Mouse (Mus musculus): Measurements from ENCODE around the gene Col24a1. TPM values are rescaled to one million over a fixed set of nuclear protein-coding genes. Genes with fewer than 3 reads are reported as not detected.

Col24a1 gene
- polyA plus RNA-seq, 1 experiment from 2014 or later = 0.39 TPM

GRCm38 (mm10) chr3:145491326-145491725 is 199.1 kb downstream of the Col24a1 start:
- Histone ChIP-seq H3K36me3 (no peaks in the 10 kb centered on the region), H3K4me3 (no peak overlapping the region), H3K4me1 (replicated peaks) (no peaks in the 10 kb centered on the region), H3K9me3 (no peaks in the 10 kb centered on the region), H3K27ac (no peak overlapping the region), H3K27me3 (ENCODE audit: insufficient read depth, poor library complexity, severe bottlenecking) (no peaks in the 10 kb centered on the region)
- DNase-seq (ENCODE audit: low spot score) = no peak
- 73% methylated on average over 3 of the region's 3 CpGs for WGBS

GRCm38 (mm10) chr3:145498127-145498526 is 205.9 kb downstream of the Col24a1 start:
- no peak overlapping the region for H3K27ac ChIP-seq
- DNase-seq (ENCODE audit: low spot score) = no peak
- H3K9me3 ChIP-seq = no peaks in the 10 kb centered on the region
- H3K4me1 ChIP-seq (replicated peaks) = no peaks in the 10 kb centered on the region
- 75% methylated on average over 3 of the region's 3 CpGs for WGBS
- no peak overlapping the region for H3K4me3 ChIP-seq
- no peaks in the 10 kb centered on the region for H3K27me3 ChIP-seq (ENCODE audit: insufficient read depth, poor library complexity, severe bottlenecking)
- no peaks in the 10 kb centered on the region for H3K36me3 ChIP-seq

- WGBS = 91% methylated on average over 6 of the region's 6 CpGs
- DNase-seq (ENCODE audit: low spot score) = no peak
- Histone ChIP-seq H3K4me3 (no peak overlapping the region), H3K27me3 (ENCODE audit: insufficient read depth, poor library complexity, severe bottlenecking) (no peaks in the 10 kb centered on the region), H3K27ac (no peak overlapping the region), H3K9me3 (no peaks in the 10 kb centered on the region), H3K36me3 (no peaks in the 10 kb centered on the region), H3K4me1 (replicated peaks) (no peaks in the 10 kb centered on the region)
These were observed 206.6 kb downstream of the Col24a1 start for GRCm38 (mm10) chr3:145498893-145499292.

GRCm38 (mm10) chr3:145504830-145505229 is 212.6 kb downstream of the Col24a1 start:
- 76% methylated on average over 2 of the region's 2 CpGs for WGBS
- no peaks in the 10 kb centered on the region for H3K27me3 ChIP-seq (ENCODE audit: insufficient read depth, poor library complexity, severe bottlenecking)

GRCm38 (mm10) chr3:145508550-145508949 is 216.3 kb downstream of the Col24a1 start:
- no peak overlapping the region for H3K27ac ChIP-seq
- WGBS = 74% methylated on average over 7 of the region's 7 CpGs
- no peaks in the 10 kb centered on the region for H3K9me3 ChIP-seq
- no peak overlapping the region for H3K4me3 ChIP-seq
- no peak for DNase-seq (ENCODE audit: low spot score)
- no peaks in the 10 kb centered on the region for H3K36me3 ChIP-seq
- H3K27me3 ChIP-seq (ENCODE audit: insufficient read depth, poor library complexity, severe bottlenecking) = no peaks in the 10 kb centered on the region
- no peaks in the 10 kb centered on the region for H3K4me1 ChIP-seq (replicated peaks)

More at GRCm38 (mm10) chr3:145504830-145505229, 212.6 kb downstream of the Col24a1 start:
- H3K9me3 ChIP-seq = no peaks in the 10 kb centered on the region
- no peak overlapping the region for H3K4me3 ChIP-seq
- no peak for DNase-seq (ENCODE audit: low spot score)
- no peaks in the 10 kb centered on the region for H3K36me3 ChIP-seq
- H3K27ac ChIP-seq = no peak overlapping the region
- H3K4me1 ChIP-seq (replicated peaks) = no peaks in the 10 kb centered on the region

GRCm38 (mm10) chr3:145514197-145514596 is 221.9 kb downstream of the Col24a1 start:
- H3K27me3 ChIP-seq (ENCODE audit: insufficient read depth, poor library complexity, severe bottlenecking) = no peaks in the 10 kb centered on the region
- WGBS = 89% methylated on average over 5 of the region's 5 CpGs
- H3K4me1 ChIP-seq (replicated peaks) = no peaks in the 10 kb centered on the region
- no peaks in the 10 kb centered on the region for H3K9me3 ChIP-seq
- no peaks in the 10 kb centered on the region for H3K36me3 ChIP-seq
- no peak overlapping the region for H3K4me3 ChIP-seq
- DNase-seq (ENCODE audit: low spot score) = no peak
- no peak overlapping the region for H3K27ac ChIP-seq

- Histone ChIP-seq H3K4me3 (no peak overlapping the region), H3K9me3 (no peaks in the 10 kb centered on the region)
- WGBS = 71% methylated on average over 7 of the region's 7 CpGs
These were observed 229.3 kb downstream of the Col24a1 start for GRCm38 (mm10) chr3:145521528-145522080.

GRCm38 (mm10) chr3:145522311-145522710 is 230.0 kb downstream of the Col24a1 start:
- H3K36me3 ChIP-seq = no peaks in the 10 kb centered on the region
- no peaks in the 10 kb centered on the region for H3K27me3 ChIP-seq (ENCODE audit: insufficient read depth, poor library complexity, severe bottlenecking)
- no peak for DNase-seq (ENCODE audit: low spot score)
- H3K9me3 ChIP-seq = no peaks in the 10 kb centered on the region
- no peak overlapping the region for H3K4me3 ChIP-seq
- no peaks in the 10 kb centered on the region for H3K4me1 ChIP-seq (replicated peaks)
- WGBS = 88% methylated on average over 2 of the region's 2 CpGs
- H3K27ac ChIP-seq = no peak overlapping the region

More at GRCm38 (mm10) chr3:145521528-145522080, 229.3 kb downstream of the Col24a1 start:
- H3K36me3 ChIP-seq = no peaks in the 10 kb centered on the region
- no peak for DNase-seq (ENCODE audit: low spot score)
- no peaks in the 10 kb centered on the region for H3K4me1 ChIP-seq (replicated peaks)
- no peak overlapping the region for H3K27ac ChIP-seq
- no peaks in the 10 kb centered on the region for H3K27me3 ChIP-seq (ENCODE audit: insufficient read depth, poor library complexity, severe bottlenecking)

GRCm38 (mm10) chr3:145525266-145525665 is 233.0 kb downstream of the Col24a1 start:
- no peak overlapping the region for H3K4me3 ChIP-seq
- H3K9me3 ChIP-seq = no peaks in the 10 kb centered on the region
- no peaks in the 10 kb centered on the region for H3K27me3 ChIP-seq (ENCODE audit: insufficient read depth, poor library complexity, severe bottlenecking)
- no peak overlapping the region for H3K27ac ChIP-seq
- no peaks in the 10 kb centered on the region for H3K4me1 ChIP-seq (replicated peaks)
- no peaks in the 10 kb centered on the region for H3K36me3 ChIP-seq
- DNase-seq (ENCODE audit: low spot score) = no peak
- 83% methylated on average over 4 of the region's 4 CpGs for WGBS

- Histone ChIP-seq H3K4me3 (no peak overlapping the region), H3K9me3 (no peaks in the 10 kb centered on the region), H3K27ac (no peak overlapping the region), H3K27me3 (ENCODE audit: insufficient read depth, poor library complexity, severe bottlenecking) (no peaks in the 10 kb centered on the region), H3K4me1 (replicated peaks) (no peaks in the 10 kb centered on the region), H3K36me3 (no peaks in the 10 kb centered on the region)
- DNase-seq (ENCODE audit: low spot score) = no peak
- WGBS = 98% methylated on average over 1 of the region's 1 CpGs
These were observed 245.6 kb downstream of the Col24a1 start for GRCm38 (mm10) chr3:145537870-145538269.

GRCm38 (mm10) chr3:145548441-145549415 is 256.5 kb downstream of the Col24a1 start:
- 86% methylated on average over 10 of the region's 10 CpGs for WGBS
- no peak for DNase-seq (ENCODE audit: low spot score)
- Histone ChIP-seq H3K36me3 (no peaks in the 10 kb centered on the region), H3K4me3 (no peak overlapping the region), H3K4me1 (replicated peaks) (no peaks in the 10 kb centered on the region), H3K27ac (no peak overlapping the region), H3K9me3 (no peaks in the 10 kb centered on the region), H3K27me3 (ENCODE audit: insufficient read depth, poor library complexity, severe bottlenecking) (no peaks in the 10 kb centered on the region)

GRCm38 (mm10) chr3:145550216-145550615 is 257.9 kb downstream of the Col24a1 start:
- no peaks in the 10 kb centered on the region for H3K27me3 ChIP-seq (ENCODE audit: insufficient read depth, poor library complexity, severe bottlenecking)
- no peaks in the 10 kb centered on the region for H3K36me3 ChIP-seq
- H3K27ac ChIP-seq = no peak overlapping the region
- no peaks in the 10 kb centered on the region for H3K4me1 ChIP-seq (replicated peaks)
- H3K4me3 ChIP-seq = no peak overlapping the region
- DNase-seq (ENCODE audit: low spot score) = no peak
- WGBS = 79% methylated on average over 3 of the region's 3 CpGs
- no peaks in the 10 kb centered on the region for H3K9me3 ChIP-seq

GRCm38 (mm10) chr3:145554388-145554787 is 262.1 kb downstream of the Col24a1 start:
- Histone ChIP-seq H3K36me3 (no peaks in the 10 kb centered on the region), H3K4me3 (no peak overlapping the region)

More at GRCm38 (mm10) chr3:145554388-145554787, 262.1 kb downstream of the Col24a1 start:
- no peak for DNase-seq (ENCODE audit: low spot score)
- H3K27me3 ChIP-seq (ENCODE audit: insufficient read depth, poor library complexity, severe bottlenecking) = no peaks in the 10 kb centered on the region
- H3K9me3 ChIP-seq = no peaks in the 10 kb centered on the region
- H3K4me1 ChIP-seq (replicated peaks) = no peaks in the 10 kb centered on the region
- WGBS = 84% methylated on average over 2 of the region's 2 CpGs
- H3K27ac ChIP-seq = no peak overlapping the region
